Mouse (Mus musculus): ENCODE data around the gene Kif5a. TPM values are rescaled to one million over a fixed set of nuclear protein-coding genes. Genes with fewer than 3 reads are reported as not detected.
"Not testable (repeated sequence)": the region's sequence is repeated elsewhere in the genome, so short reads cannot be mapped to it uniquely, and the experiment has no call there.

Kif5a gene
- total RNA-seq, 2 experiments from 2014 or later = 0.10 to 0.20 TPM

- TF ChIP-seq CTCF (IDR thresholded peaks at IDR 0.05) = no peak
- peak overlapping the region; percentile 93 for H3K27ac ChIP-seq
- DNase-seq = no peak
- H3K4me3 ChIP-seq = no peak overlapping the region
- intact Hi-C loops (cut with DNase I) = no loop called here
Measured at GRCm38 (mm10) chr10:127198492-127198891, 64.7 kb downstream of the Kif5a start.

- intact Hi-C loops (cut with DNase I) = no loop called here
- no peak for DNase-seq
- no peak overlapping the region for H3K4me3 ChIP-seq
- TF ChIP-seq CTCF (IDR thresholded peaks at IDR 0.05) = no peak
- H3K27ac ChIP-seq = peak overlapping the region; percentile 93
Measured at GRCm38 (mm10) chr10:127197505-127198110, 65.5 kb downstream of the Kif5a start.

- TF ChIP-seq CTCF (IDR thresholded peaks at IDR 0.05) = no peak
- Histone ChIP-seq H3K4me3 (no peak overlapping the region), H3K27ac (peak overlapping the region; percentile 93)
- no peak for DNase-seq
- intact Hi-C loops (cut with DNase I) = no loop called here
Measured at GRCm38 (mm10) chr10:127197104-127197503, 66.0 kb downstream of the Kif5a start.

GRCm38 (mm10) chr10:127196392-127196791 lies 66.8 kb downstream of the Kif5a start:
- intact Hi-C loops (cut with DNase I) = no loop called here
- H3K4me3 ChIP-seq = peak overlapping the region; percentile 92
- DNase-seq = peak; percentile 79
- H3K27ac ChIP-seq = peak overlapping the region; percentile 93
- TF ChIP-seq CTCF (IDR thresholded peaks at IDR 0.05) = no peak

GRCm38 (mm10) chr10:127195328-127196129 lies 67.6 kb downstream of the Kif5a start, which contains the start of gene Dtx3:
Gene Dtx3, minus strand, starts transcription at chr10:127195728.
- Histone ChIP-seq H3K4me3 (peak within 1 kb of the TSS; percentile 92), H3K27ac (peak within 1 kb of the TSS; percentile 93)
- intact Hi-C loops (cut with DNase I) = no loop called here
- peak; percentile 67 for DNase-seq
- TF ChIP-seq CTCF (IDR thresholded peaks at IDR 0.05) = no peak

GRCm38 (mm10) chr10:127194428-127195327 lies 68.5 kb downstream of the Kif5a start:
- TF ChIP-seq CTCF (IDR thresholded peaks at IDR 0.05) = no peak
- peak; percentile 83 for DNase-seq
- peak overlapping the region; percentile 92 for H3K4me3 ChIP-seq
- intact Hi-C loops (cut with DNase I) = no loop called here
- peak overlapping the region; percentile 93 for H3K27ac ChIP-seq

GRCm38 (mm10) chr10:127193011-127193410 lies 70.1 kb downstream of the Kif5a start:
- intact Hi-C loops (cut with DNase I) = no loop called here
- no peak for DNase-seq
- peak overlapping the region; percentile 17; the same call in 1 of the 2 replicates for H3K27ac ChIP-seq
- peak overlapping the region; percentile 11 for H3K4me3 ChIP-seq
- no peak for TF ChIP-seq CTCF (IDR thresholded peaks at IDR 0.05)

- intact Hi-C loops (cut with DNase I) = not testable (repeated sequence)
- peak overlapping the region; percentile 90; the same call in 1 of the 2 replicates for H3K27ac ChIP-seq
Measured at GRCm38 (mm10) chr10:127192057-127192328, 71.2 kb downstream of the Kif5a start.

GRCm38 (mm10) chr10:127191191-127192056 lies 71.7 kb downstream of the Kif5a start:
- intact Hi-C loops (cut with DNase I) = no loop called here

More at GRCm38 (mm10) chr10:127192057-127192328, 71.2 kb downstream of the Kif5a start:
- DNase-seq, H3K4me3 ChIP-seq: not testable (repeated sequence)

GRCm38 (mm10) chr10:127190398-127191190 lies 72.6 kb downstream of the Kif5a start:
- DNase-seq = no peak
- no peak for TF ChIP-seq CTCF (IDR thresholded peaks at IDR 0.05)
- Histone ChIP-seq H3K27ac (peak overlapping the region; percentile 90), H3K4me3 (peak overlapping the region; percentile 86)
- intact Hi-C loops (cut with DNase I) = no loop called here

More at GRCm38 (mm10) chr10:127191191-127192056, 71.7 kb downstream of the Kif5a start:
- no peak for DNase-seq
- Histone ChIP-seq H3K27ac (peak overlapping the region; percentile 90), H3K4me3 (peak overlapping the region; percentile 11; the same call in 1 of the 2 replicates)
- TF ChIP-seq CTCF (IDR thresholded peaks at IDR 0.05) = no peak
